Mouse (Mus musculus) heart, adult 2 months (tissue): Measurements from ENCODE around the gene Prr15l. TPM values are rescaled to one million over a fixed set of nuclear protein-coding genes. Genes with fewer than 3 reads are reported as not detected.
A peak's percentile ranks its signal among the peaks of the same experiment; 100 is the strongest.

ENCODE experiments used
- DNase-seq, 2 experiments: peaks; one replicate each; pipeline ENCODE4 v3.0.0; 2021
- H3K27ac ChIP-seq: fragments of 200-600 bp; 2 replicates; pipeline ENCODE4 v1.8.1; 2022
- H3K27me3 ChIP-seq: fragments of 200-500 bp; 2 replicates; pipeline ENCODE4 v1.6.1; 2012; ENCODE audit warnings: mild to moderate bottlenecking, low read length, inconsistent platforms, mixed read lengths; ENCODE audit not compliant: control insufficient read depth, insufficient read depth
- H3K36me3 ChIP-seq: fragments of 200-500 bp; 2 replicates; pipeline ENCODE4 v1.6.1; 2012; ENCODE audit warnings: low read length, inconsistent platforms; ENCODE audit not compliant: control insufficient read depth, insufficient read depth
- H3K4me1 ChIP-seq: fragments of 200-500 bp; 2 replicates; pipeline ENCODE4 v1.6.1; 2011; ENCODE audit warnings: low read length; ENCODE audit not compliant: control insufficient read depth, insufficient read depth
- H3K4me3 ChIP-seq: fragments of 200-600 bp; 2 replicates; pipeline ENCODE4 v1.8.1; 2022
- H3K79me2 ChIP-seq: fragments of 200-500 bp; replicated peaks from 2 replicates; pipeline ENCODE4 v1.6.1; 2012; ENCODE audit warnings: mild to moderate bottlenecking, inconsistent platforms, low read length, moderate library complexity, mixed read lengths; ENCODE audit not compliant: control insufficient read depth, insufficient read depth
- H3K9ac ChIP-seq: fragments of 200-500 bp; 2 replicates; pipeline ENCODE4 v1.6.1; 2012; ENCODE audit warnings: low read depth, mild to moderate bottlenecking, control low read depth, inconsistent platforms, low read length, mixed read lengths
- CTCF ChIP-seq: fragments of 200-600 bp; IDR thresholded peaks from 2 replicates; pipeline ENCODE4 v1.8.1; 2022; ENCODE audit warnings: antibody characterized with exemption, mild to moderate bottlenecking, moderate library complexity
- EP300 ChIP-seq: fragments of 200-500 bp; IDR thresholded peaks from 2 replicates; pipeline ENCODE4 v1.6.1; 2011; ENCODE audit warnings: low read depth, low read length, control low read depth; ENCODE audit not compliant: insufficient read depth
- POLR2A ChIP-seq: fragments of 200-500 bp; IDR thresholded peaks from 2 replicates; pipeline ENCODE4 v1.6.1; 2011; ENCODE audit warnings: mild to moderate bottlenecking, low read depth, low read length, control low read depth; ENCODE audit not compliant: insufficient read depth
- WGBS: fragments of 180-500 bp; shearing (Covaris S2); methylation state at CpG from one replicate; pipeline ENCODE4 v1.1.7; 2018; 5-methylcytosine and 5-hydroxymethylcytosine counted together
- intact Hi-C: fragments of 180-260 bp; cut with DNase I; formaldehyde crosslinking; loops from one replicate; pipeline ENCODE4 v1.15.1; 2025
- polyA plus RNA-seq: library from polyadenylated mRNA; depleted of rRNA; stranded (reverse); fragments of >200 nt; gene quantifications from 2 replicates; pipeline ENCODE4 v1.2.3, GENCODE M21; 2012
- total RNA-seq, 2 experiments: library from RNA; stranded (reverse); gene quantifications; 2 replicates each; pipeline ENCODE4 v1.2.3; 2021

Gene Prr15l
- total and polyA plus RNA-seq, 3 experiments, result 0.93 to 2.5 (median 2.1) TPM

- Histone ChIP-seq H3K4me3 (peak overlapping the region; percentile 93), H3K79me2 (peaks cover 2% of the 10 kb centered on the region; the same call in 1 of the 2 replicates), H3K36me3 (0 out of 2 replicates have a peak, but pooled peaks cover 2% of the 10 kb centered on the region), H3K4me1 (peaks cover 18% of the 10 kb centered on the region), H3K27me3 (no peaks in the 10 kb centered on the region), H3K27ac (peak overlapping the region; percentile 99), H3K9ac (peak overlapping the region; percentile 99)
- peak; percentile 97 to 100 for DNase-seq
- intact Hi-C loops, result loop anchor here (5.0 kb wide), 1 partner anchor 209 kb away; the partner anchor contains the start of gene Kpnb1
- WGBS, result under 1% methylated on average over 45 of the region's 45 CpGs
- no peak for TF ChIP-seq EP300
- peak; percentile 95 for TF ChIP-seq POLR2A
Observed at GRCm38 (mm10) chr11:96977606-96978400, 49.9 kb downstream of the Prr15l start.

GRCm38 (mm10) chr11:96978401-96979246 is 50.7 kb downstream of the Prr15l start:
- intact Hi-C loops, result loop anchor here (5.0 kb wide), 1 partner anchor 209 kb away; the partner anchor contains the start of gene Kpnb1
- TF ChIP-seq POLR2A (no peak), CTCF (no peak), EP300 (no peak)

GRCm38 (mm10) chr11:96979329-96979728 is 51.4 kb downstream of the Prr15l start:
- Histone ChIP-seq H3K36me3 (0 out of 2 replicates have a peak, but pooled peaks cover 2% of the 10 kb centered on the region), H3K9ac (no peak overlapping the region), H3K27ac (no peak overlapping the region), H3K4me1 (peaks cover 14% of the 10 kb centered on the region), H3K4me3 (no peak overlapping the region), H3K27me3 (no peaks in the 10 kb centered on the region), H3K79me2 (peaks cover 2% of the 10 kb centered on the region; the same call in 1 of the 2 replicates)
- 88% methylated on average over 7 of the region's 7 CpGs for WGBS
- TF ChIP-seq CTCF (no peak), EP300 (no peak), POLR2A (no peak)
- no peak for DNase-seq
- intact Hi-C loops, result loop anchor here (5.0 kb wide), 1 partner anchor 208 kb away; the partner anchor contains the start of gene Kpnb1

More at GRCm38 (mm10) chr11:96978401-96979246, 50.7 kb downstream of the Prr15l start:
- H3K4me1 ChIP-seq, result peaks cover 14% of the 10 kb centered on the region
- H3K79me2 ChIP-seq, result peaks cover 2% of the 10 kb centered on the region; the same call in 1 of the 2 replicates
- WGBS, result 23% methylated on average over 17 of the region's 17 CpGs
- DNase-seq, result no peak
- H3K27ac ChIP-seq, result peak overlapping the region; percentile 97
- H3K4me3 ChIP-seq, result peak overlapping the region; percentile 93
- no peaks in the 10 kb centered on the region for H3K27me3 ChIP-seq
- H3K36me3 ChIP-seq, result 0 out of 2 replicates have a peak, but pooled peaks cover 2% of the 10 kb centered on the region
- H3K9ac ChIP-seq, result peak overlapping the region; percentile 90

GRCm38 (mm10) chr11:96980021-96980420 is 52.1 kb downstream of the Prr15l start:
- H3K4me3 ChIP-seq, result no peak overlapping the region
- H3K27ac ChIP-seq, result no peak overlapping the region
- no peak for TF ChIP-seq POLR2A
- TF ChIP-seq EP300, result no peak
- no peak for TF ChIP-seq CTCF
- H3K9ac ChIP-seq, result no peak overlapping the region
- peaks cover 14% of the 10 kb centered on the region for H3K4me1 ChIP-seq
- peaks cover 2% of the 10 kb centered on the region; the same call in 1 of the 2 replicates for H3K79me2 ChIP-seq
- 70% methylated on average over 5 of the region's 5 CpGs for WGBS
- no peak for DNase-seq
- no peaks in the 10 kb centered on the region for H3K27me3 ChIP-seq
- intact Hi-C loops, result loop anchor here (5.0 kb wide), 1 partner anchor 63 kb away; the partner anchor contains the start of gene Cdk5rap3
- 0 out of 2 replicates have a peak, but pooled peaks cover 2% of the 10 kb centered on the region for H3K36me3 ChIP-seq

GRCm38 (mm10) chr11:96981461-96981860 is 53.6 kb downstream of the Prr15l start:
- H3K79me2 ChIP-seq, result no peaks in the 10 kb centered on the region
- no peaks in the 10 kb centered on the region for H3K27me3 ChIP-seq
- H3K36me3 ChIP-seq, result no peaks in the 10 kb centered on the region
- H3K4me3 ChIP-seq, result no peak overlapping the region
- H3K4me1 ChIP-seq, result peaks cover 5% of the 10 kb centered on the region
- intact Hi-C loops, result loop anchor here (5.0 kb wide), 1 partner anchor 64 kb away; the partner anchor contains the start of gene Cdk5rap3
- no peak for DNase-seq
- H3K27ac ChIP-seq, result no peak overlapping the region
- TF ChIP-seq POLR2A, result no peak
- no peak for TF ChIP-seq CTCF
- TF ChIP-seq EP300, result no peak
- 72% methylated on average over 15 of the region's 15 CpGs for WGBS
- no peak overlapping the region for H3K9ac ChIP-seq
